Mouse (Mus musculus): ENCODE data around the gene Dock1.

Gene Dock1

GRCm38 (mm10) chr7:134751496-134751895, 81.0 kb downstream of the Dock1 start:
- no peak for DNase-seq (ENCODE audit: low spot score)

GRCm38 (mm10) chr7:134753417-134753816, 83.0 kb downstream of the Dock1 start:
- DNase-seq (ENCODE audit: low spot score) = no peak

- DNase-seq (ENCODE audit: low spot score) = no peak
Measured at GRCm38 (mm10) chr7:134757605-134758004, 87.2 kb downstream of the Dock1 start.

- DNase-seq (ENCODE audit: low spot score) = no peak
Measured at GRCm38 (mm10) chr7:134761799-134762198, 91.3 kb downstream of the Dock1 start.

- DNase-seq (ENCODE audit: low spot score) = no peak
Measured at GRCm38 (mm10) chr7:134765130-134765529, 94.7 kb downstream of the Dock1 start.

GRCm38 (mm10) chr7:134771314-134771713, 100.9 kb downstream of the Dock1 start:
- no peak for DNase-seq (ENCODE audit: low spot score)

- DNase-seq (ENCODE audit: low spot score) = no peak
Measured at GRCm38 (mm10) chr7:134772363-134772762, 101.9 kb downstream of the Dock1 start.

GRCm38 (mm10) chr7:134772867-134773590, 102.6 kb downstream of the Dock1 start:
- no peak for DNase-seq (ENCODE audit: low spot score)

- DNase-seq (ENCODE audit: low spot score) = no peak
Measured at GRCm38 (mm10) chr7:134773761-134774415, 103.4 kb downstream of the Dock1 start.

GRCm38 (mm10) chr7:134774468-134775162, 104.2 kb downstream of the Dock1 start:
- DNase-seq (ENCODE audit: low spot score) = no peak

GRCm38 (mm10) chr7:134775671-134776070, 105.2 kb downstream of the Dock1 start:
- DNase-seq (ENCODE audit: low spot score) = no peak

GRCm38 (mm10) chr7:134776306-134776705, 105.9 kb downstream of the Dock1 start:
- DNase-seq (ENCODE audit: low spot score) = no peak

- no peak for DNase-seq (ENCODE audit: low spot score)
Measured at GRCm38 (mm10) chr7:134779761-134780160, 109.3 kb downstream of the Dock1 start.

- DNase-seq (ENCODE audit: low spot score) = no peak
Measured at GRCm38 (mm10) chr7:134787110-134787509, 116.7 kb downstream of the Dock1 start.

- DNase-seq (ENCODE audit: low spot score) = no peak
Measured at GRCm38 (mm10) chr7:134794889-134795288, 124.4 kb downstream of the Dock1 start.

GRCm38 (mm10) chr7:134800079-134800478, 129.6 kb downstream of the Dock1 start:
- DNase-seq (ENCODE audit: low spot score) = no peak

GRCm38 (mm10) chr7:134804422-134804821, 134.0 kb downstream of the Dock1 start:
- DNase-seq (ENCODE audit: low spot score) = no peak

- DNase-seq (ENCODE audit: low spot score) = no peak
Measured at GRCm38 (mm10) chr7:134806799-134807198, 136.3 kb downstream of the Dock1 start.

- DNase-seq (ENCODE audit: low spot score) = no peak
Measured at GRCm38 (mm10) chr7:134808406-134808805, 138.0 kb downstream of the Dock1 start.

GRCm38 (mm10) chr7:134809241-134809975, 139.0 kb downstream of the Dock1 start:
- no peak for DNase-seq (ENCODE audit: low spot score)

- DNase-seq (ENCODE audit: low spot score) = no peak
Measured at GRCm38 (mm10) chr7:134818471-134818870, 148.0 kb downstream of the Dock1 start.

- DNase-seq (ENCODE audit: low spot score) = no peak
Measured at GRCm38 (mm10) chr7:134821264-134821663, 150.8 kb downstream of the Dock1 start.

Data from c-Kit-positive CD71-positive TER-119-positive erythroid progenitor cells, embryonic 14.5 days (primary cell).